Mouse (Mus musculus) liver, embryonic 16.5 days (tissue): ENCODE data around the gene Washc3. TPM values are rescaled to one million over a fixed set of nuclear protein-coding genes. Genes with fewer than 3 reads are reported as not detected.

ENCODE experiments used
- ATAC-seq: fragments of 200-750 bp; cut with Nextera tagmentation; 2 replicates; pipeline ENCODE4 v1.8.0; 2017; ENCODE audit warnings: low read depth, mild to moderate bottlenecking, moderate number of reproducible peaks, moderate library complexity
- H3K27ac ChIP-seq: fragments of 300-500 bp; sonication (generic); 2 replicates; pipeline ENCODE4 v1.5.1; 2014; ENCODE audit warnings: mild to moderate bottlenecking, low read length
- H3K27me3 ChIP-seq: fragments of 300-500 bp; sonication (generic); 2 replicates; pipeline ENCODE4 v1.6.1; 2014; ENCODE audit warnings: low read depth, low read length, mixed read lengths; ENCODE audit not compliant: control insufficient read depth, insufficient read depth
- H3K36me3 ChIP-seq: fragments of 300-500 bp; sonication (generic); 2 replicates; pipeline ENCODE4 v1.6.1; 2014; ENCODE audit warnings: mild to moderate bottlenecking; ENCODE audit not compliant: control insufficient read depth, insufficient read depth
- H3K4me1 ChIP-seq: fragments of 300-500 bp; sonication (generic); 2 replicates; pipeline ENCODE4 v1.6.1; 2014; ENCODE audit warnings: low read depth, low read length, mixed read lengths; ENCODE audit not compliant: control insufficient read depth
- H3K4me2 ChIP-seq: fragments of 300-500 bp; sonication (generic); 2 replicates; pipeline ENCODE4 v1.6.1; 2014; ENCODE audit warnings: low read depth, low read length, mixed read lengths
- H3K4me3 ChIP-seq: fragments of 300-500 bp; sonication (generic); 2 replicates; pipeline ENCODE4 v1.5.1; 2014; ENCODE audit warnings: low read depth, mild to moderate bottlenecking, low read length
- H3K9ac ChIP-seq: fragments of 300-500 bp; sonication (generic); 2 replicates; pipeline ENCODE4 v1.6.1; 2014; ENCODE audit warnings: low read depth, low read length
- H3K9me3 ChIP-seq: fragments of 300-500 bp; sonication (generic); replicated peaks from 2 replicates; pipeline ENCODE4 v1.6.1; 2016; ENCODE audit warnings: low read length; ENCODE audit not compliant: control insufficient read depth
- WGBS: fragments of 180-500 bp; shearing (Covaris S2); extraction: QIAGEN DNeasy Blood & Tissue Kit; methylation state at CpG from one replicate; pipeline ENCODE4 v1.1.7; 2014; ENCODE audit not compliant: insufficient replicate concordance; 5-methylcytosine and 5-hydroxymethylcytosine counted together
- polyA plus RNA-seq: library from polyadenylated mRNA; unstranded; fragments of >200 nt; fragmentation: Nextera tagmentation; extraction: Ambion mirVana; gene quantifications from 2 replicates; pipeline ENCODE4 v1.2.1, GENCODE M21; 2015

Washc3 gene
- polyA plus RNA-seq = 23.8 and 25.4 TPM in 2 replicates

DNA sequence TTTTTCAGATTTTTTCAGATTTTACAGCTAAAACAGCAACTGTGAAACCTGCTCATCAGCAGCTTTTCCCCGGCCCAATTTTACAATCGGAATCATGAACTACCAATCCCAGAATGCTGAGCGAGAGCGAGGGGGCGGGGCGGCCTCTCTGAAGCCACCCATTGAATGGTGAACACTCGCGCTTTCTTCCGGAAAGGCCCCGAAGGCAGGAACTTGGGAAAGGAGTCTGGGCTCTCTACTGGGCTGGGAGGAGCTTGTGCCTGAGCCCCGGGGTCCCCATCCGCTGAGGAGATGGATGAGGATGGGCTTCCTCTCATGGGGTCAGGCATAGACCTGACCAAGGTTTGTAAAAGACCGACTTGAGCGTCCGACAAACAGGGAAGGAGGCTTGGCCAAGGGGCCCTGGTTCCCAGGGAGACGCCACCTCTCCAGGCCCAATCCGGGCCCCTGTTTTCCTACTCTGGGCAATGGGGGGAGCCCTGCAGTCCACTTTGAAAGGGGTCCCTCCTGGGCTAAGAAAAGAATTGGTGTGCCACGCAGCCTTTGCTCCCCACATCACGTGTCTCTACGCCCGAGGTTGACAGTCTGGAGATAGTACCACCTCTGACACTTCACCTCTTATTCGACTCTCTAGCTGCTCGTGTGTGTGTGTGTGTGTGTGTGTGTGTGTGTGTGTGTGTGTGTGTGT lies at the start of gene Washc3:
Gene Washc3 (plus strand): TSS at position 143 of the 688 bp plus-strand sequence.
- H3K4me3 ChIP-seq = peak within 1 kb of the TSS; percentile 81
- peak; percentile 94 for ATAC-seq
- peaks cover 4% of the 10 kb centered on the region for H3K4me1 ChIP-seq
- H3K9ac ChIP-seq = peak within 1 kb of the TSS; percentile 78
- peak within 1 kb of the TSS; percentile 83 for H3K4me2 ChIP-seq
- under 1% methylated on average over 23 of the region's 23 CpGs for WGBS
- no peaks in the 10 kb centered on the region for H3K9me3 ChIP-seq
- H3K36me3 ChIP-seq = no peaks in the 10 kb centered on the region; the same call in 1 of the 2 replicates
- peak within 1 kb of the TSS; percentile 45 for H3K27ac ChIP-seq
- no peaks in the 10 kb centered on the region for H3K27me3 ChIP-seq

DNA sequence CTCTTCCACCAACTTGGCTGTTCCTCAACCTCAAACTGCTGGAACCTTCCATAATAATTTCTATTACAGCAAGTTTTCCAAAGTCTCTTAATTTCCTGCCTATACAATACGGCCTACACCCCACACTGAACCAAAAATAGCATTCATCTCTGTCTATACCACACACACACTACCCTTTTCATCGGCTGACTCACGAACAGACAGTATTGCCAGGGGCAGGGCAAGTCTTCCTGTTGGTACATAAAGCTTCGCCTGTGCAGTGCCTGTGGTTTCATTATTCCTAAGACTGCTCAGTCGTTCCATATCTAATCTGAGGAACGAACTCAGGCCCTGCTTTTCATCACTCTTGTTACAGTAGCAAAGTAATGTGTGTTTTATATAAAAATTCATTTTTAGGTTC lies 49.2 kb upstream of the Washc3 start:
- Histone ChIP-seq H3K9ac (no peak overlapping the region), H3K4me1 (peaks cover 2% of the 10 kb centered on the region; the same call in 1 of the 2 replicates), H3K36me3 (peaks cover 10% of the 10 kb centered on the region), H3K9me3 (no peaks in the 10 kb centered on the region), H3K4me2 (no peak overlapping the region), H3K27ac (no peak overlapping the region), H3K27me3 (no peaks in the 10 kb centered on the region), H3K4me3 (no peak overlapping the region)
- 73% methylated on average over 6 of the region's 6 CpGs for WGBS
- no peak for ATAC-seq

- Histone ChIP-seq H3K36me3 (peaks cover 7% of the 10 kb centered on the region), H3K27ac (no peak overlapping the region), H3K4me3 (no peak overlapping the region), H3K4me2 (no peak overlapping the region), H3K9ac (no peak overlapping the region), H3K27me3 (no peaks in the 10 kb centered on the region), H3K4me1 (no peaks in the 10 kb centered on the region), H3K9me3 (no peaks in the 10 kb centered on the region)
- WGBS = 86% methylated on average over 2 of the region's 2 CpGs
- no peak for ATAC-seq
Measured at GRCm38 (mm10) chr10:88162096-88162495, 38.8 kb upstream of the Washc3 start.

- Histone ChIP-seq H3K9ac (no peak overlapping the region), H3K4me3 (no peak overlapping the region), H3K27ac (no peak overlapping the region), H3K36me3 (peaks cover 7% of the 10 kb centered on the region), H3K4me2 (no peak overlapping the region), H3K27me3 (no peaks in the 10 kb centered on the region), H3K9me3 (no peaks in the 10 kb centered on the region), H3K4me1 (no peaks in the 10 kb centered on the region)
- 79% methylated on average over 5 of the region's 5 CpGs for WGBS
- no peak for ATAC-seq
Measured at GRCm38 (mm10) chr10:88162676-88163075, 38.2 kb upstream of the Washc3 start.

DNA sequence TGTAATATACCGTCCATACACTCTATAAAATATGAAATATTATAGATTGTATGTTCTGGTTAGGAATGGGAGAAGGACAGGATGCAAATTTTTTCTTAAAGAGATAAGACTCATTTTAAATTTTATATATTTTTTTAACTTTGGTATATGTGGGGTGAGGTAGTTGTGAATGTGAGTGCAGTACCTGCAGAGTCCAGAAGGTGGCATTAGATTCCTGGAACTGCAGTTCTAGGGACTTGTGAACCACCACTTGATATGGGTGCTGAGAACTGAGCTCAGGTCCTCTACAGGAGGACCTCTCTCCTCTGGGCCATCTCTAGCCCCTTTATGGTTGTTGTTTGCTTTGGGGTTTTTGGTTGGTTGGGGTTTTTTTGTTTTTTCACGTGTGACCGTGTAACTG lies 34.7 kb upstream of the Washc3 start:
- Histone ChIP-seq H3K36me3 (peaks cover 2% of the 10 kb centered on the region; the same call in 1 of the 2 replicates), H3K4me1 (no peaks in the 10 kb centered on the region), H3K27ac (no peak overlapping the region), H3K9me3 (no peaks in the 10 kb centered on the region), H3K4me3 (no peak overlapping the region), H3K27me3 (no peaks in the 10 kb centered on the region), H3K4me2 (no peak overlapping the region), H3K9ac (no peak overlapping the region)
- WGBS = 88% methylated on average over 3 of the region's 3 CpGs
- no peak for ATAC-seq

DNA sequence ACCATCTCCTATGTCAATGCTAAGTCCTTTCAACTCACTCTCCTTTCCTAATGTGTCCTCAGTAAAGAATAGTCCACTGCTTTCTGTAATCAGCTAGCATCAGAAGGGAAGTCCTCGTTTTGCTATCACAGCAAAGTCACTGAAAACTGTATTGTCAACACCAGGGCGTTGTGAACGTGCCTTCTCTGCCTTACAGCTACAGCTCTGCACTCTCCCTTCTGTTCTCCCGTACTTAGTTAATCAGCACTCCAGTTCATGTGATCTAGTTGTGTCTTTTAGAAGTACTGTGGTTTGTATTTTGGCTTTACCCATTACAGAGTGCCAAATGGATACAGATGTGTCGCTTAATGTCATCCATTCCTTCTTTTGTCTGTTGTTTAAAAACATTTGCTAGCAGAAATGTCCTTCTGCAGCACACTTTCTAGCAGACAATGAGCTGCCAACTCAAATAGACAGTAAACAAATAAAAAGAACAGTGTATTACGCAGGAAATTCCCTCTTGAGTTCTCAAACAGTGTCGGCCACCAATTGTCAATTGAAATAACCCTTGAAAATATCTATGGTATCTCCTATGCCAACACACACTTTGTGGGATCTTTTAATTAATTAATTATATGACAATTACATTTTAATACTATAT lies 33.3 kb upstream of the Washc3 start:
- ATAC-seq = peak; percentile 51
- Histone ChIP-seq H3K4me1 (no peaks in the 10 kb centered on the region), H3K27ac (no peak overlapping the region), H3K9ac (no peak overlapping the region), H3K36me3 (no peaks in the 10 kb centered on the region; the same call in 1 of the 2 replicates), H3K4me2 (no peak overlapping the region), H3K4me3 (no peak overlapping the region), H3K9me3 (no peaks in the 10 kb centered on the region), H3K27me3 (no peaks in the 10 kb centered on the region)
- 61% methylated on average over 7 of the region's 7 CpGs for WGBS

GRCm38 (mm10) chr10:88200541-88200940 lies 352 bp upstream of the Washc3 start:
- WGBS = 15% methylated on average over 4 of the region's 4 CpGs
- Histone ChIP-seq H3K36me3 (no peaks in the 10 kb centered on the region; the same call in 1 of the 2 replicates), H3K4me1 (peaks cover 4% of the 10 kb centered on the region), H3K4me3 (peak overlapping the region; percentile 81), H3K4me2 (peak overlapping the region; percentile 83), H3K27ac (no peak overlapping the region), H3K9me3 (no peaks in the 10 kb centered on the region), H3K9ac (no peak overlapping the region), H3K27me3 (no peaks in the 10 kb centered on the region)
- no peak for ATAC-seq

DNA sequence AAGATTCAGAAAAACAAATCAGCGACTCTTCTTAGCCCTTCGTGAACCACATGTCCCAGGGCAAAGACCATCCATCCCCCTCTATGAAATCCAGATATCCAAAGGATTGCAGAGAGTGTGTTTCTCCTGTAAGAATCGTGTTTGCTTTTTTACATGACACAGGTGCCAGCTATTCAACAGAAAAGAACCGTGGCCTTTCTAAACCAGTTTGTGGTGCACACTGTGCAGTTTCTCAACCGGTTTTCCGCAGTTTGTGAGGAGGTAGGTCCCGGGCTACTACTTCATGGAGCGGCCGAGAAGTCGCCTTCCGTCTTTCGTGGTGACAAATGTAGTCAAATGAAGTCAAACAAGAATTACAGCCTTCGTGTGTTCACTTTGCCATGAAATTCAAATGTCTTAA lies 757 bp downstream of the Washc3 start:
- H3K36me3 ChIP-seq = no peaks in the 10 kb centered on the region; the same call in 1 of the 2 replicates
- H3K4me2 ChIP-seq = peak overlapping the region; percentile 83
- no peaks in the 10 kb centered on the region for H3K9me3 ChIP-seq
- ATAC-seq = no peak
- H3K4me3 ChIP-seq = peak overlapping the region; percentile 81
- no peak overlapping the region for H3K27ac ChIP-seq
- WGBS = 65% methylated on average over 13 of the region's 13 CpGs
- no peaks in the 10 kb centered on the region for H3K27me3 ChIP-seq
- H3K9ac ChIP-seq = peak overlapping the region; percentile 78; the same call in 1 of the 2 replicates
- peaks cover 4% of the 10 kb centered on the region for H3K4me1 ChIP-seq

GRCm38 (mm10) chr10:88202581-88202980 lies 1.7 kb downstream of the Washc3 start:
- no peak overlapping the region for H3K4me3 ChIP-seq
- H3K36me3 ChIP-seq = no peaks in the 10 kb centered on the region; the same call in 1 of the 2 replicates
- 42% methylated on average over 8 of the region's 8 CpGs for WGBS
- no peak overlapping the region; the same call in 1 of the 2 replicates for H3K4me2 ChIP-seq
- no peak overlapping the region for H3K27ac ChIP-seq
- no peak overlapping the region for H3K9ac ChIP-seq
- H3K27me3 ChIP-seq = no peaks in the 10 kb centered on the region
- ATAC-seq = no peak
- peaks cover 4% of the 10 kb centered on the region for H3K4me1 ChIP-seq
- no peaks in the 10 kb centered on the region for H3K9me3 ChIP-seq
